8 mouse cellular contexts compared by ENCODE assay signal in genomic region chr4:103118888-103119228, GRCm38 (mm10). TPM values are rescaled to one million over a fixed set of nuclear protein-coding genes. Genes with fewer than 3 reads are reported as not detected.
DNase-seq lines count a peak whose midpoint lies in the region; ATAC-seq and TF ChIP-seq lines count a peak whose summit lies in the region.

No protein-coding gene starts in this region.

- H3K4me3 ChIP-seq in lung, adult 2 months (replicated peaks; ENCODE audit: extremely low read depth, low read depth, low read length): peak overlapping the region; percentile 31
- peak overlapping the region; percentile 92 for H3K4me3 ChIP-seq in embryonic facial prominence, embryonic 10.5 days
- peak overlapping the region; percentile 90 for H3K4me3 ChIP-seq in intestine, embryonic 14.5 days (ENCODE audit: low read depth, low read length)
- H3K4me3 ChIP-seq in neural tube, embryonic 12.5 days: peak overlapping the region; percentile 90

- H3K36me3 ChIP-seq in embryonic facial prominence, embryonic 10.5 days (replicated peaks): peaks cover 6% of the 10 kb centered on the region
- H3K36me3 ChIP-seq in intestine, embryonic 14.5 days (ENCODE audit: control insufficient read depth, insufficient read depth, low read length): peaks cover 9% of the 10 kb centered on the region
- no peaks in the 10 kb centered on the region for H3K36me3 ChIP-seq in neural tube, embryonic 12.5 days

- H3K4me2 ChIP-seq in intestine, embryonic 14.5 days (ENCODE audit: low read length): peak overlapping the region; percentile 69
- peak overlapping the region; percentile 67 for H3K4me2 ChIP-seq in neural tube, embryonic 12.5 days (replicated peaks)

- no peaks in the 10 kb centered on the region for H3K27me3 ChIP-seq in embryonic facial prominence, embryonic 10.5 days (replicated peaks; ENCODE audit: low read depth, poor library complexity, severe bottlenecking)
- H3K27me3 ChIP-seq in intestine, embryonic 14.5 days (replicated peaks; ENCODE audit: control insufficient read depth, insufficient read depth, low read length): no peaks in the 10 kb centered on the region
- no peaks in the 10 kb centered on the region for H3K27me3 ChIP-seq in neural tube, embryonic 12.5 days (replicated peaks)

- H3K9ac ChIP-seq in intestine, embryonic 14.5 days (ENCODE audit: low read length): peak overlapping the region; percentile 94
- H3K9ac ChIP-seq in neural tube, embryonic 12.5 days: peak overlapping the region; percentile 86

- no peak for ATAC-seq in intestine, embryonic 14.5 days (replicated peaks; ENCODE audit: low FRiP score, low TSS enrichment, low read depth)
- ATAC-seq in neural tube, embryonic 12.5 days (ENCODE audit: low FRiP score, low read depth): no peak

- H3K27ac ChIP-seq in embryonic facial prominence, embryonic 10.5 days (replicated peaks): peak overlapping the region; percentile 98
- H3K27ac ChIP-seq in intestine, embryonic 14.5 days (ENCODE audit: low read depth): peak overlapping the region; percentile 97
- H3K27ac ChIP-seq in neural tube, embryonic 12.5 days: no peak overlapping the region; the same call in 1 of the 2 replicates

- WGBS in lung, adult 2 months: 2% methylated on average over 15 of the region's 15 CpGs
- 1% methylated on average over 15 of the region's 15 CpGs for WGBS in embryonic facial prominence, embryonic 10.5 days
- 1% methylated on average over 15 of the region's 15 CpGs for WGBS in intestine, embryonic 14.5 days
- WGBS in neural tube, embryonic 12.5 days: 2% methylated on average over 15 of the region's 15 CpGs

- no peaks in the 10 kb centered on the region for H3K9me3 ChIP-seq in embryonic facial prominence, embryonic 10.5 days
- no peaks in the 10 kb centered on the region for H3K9me3 ChIP-seq in intestine, embryonic 14.5 days (ENCODE audit: control insufficient read depth, low read length)
- H3K9me3 ChIP-seq in neural tube, embryonic 12.5 days: no peaks in the 10 kb centered on the region

- no peak for TF ChIP-seq CTCF in lung, adult 2 months (IDR thresholded peaks at IDR 0.05; ENCODE audit: insufficient read depth, low read length)

- no peak for DNase-seq in lung, adult 2 months
- no peak for DNase-seq in lung, postnatal 14 days
- no peak for DNase-seq in embryonic facial prominence, embryonic 10.5 days (ENCODE audit: low spot score)
- peak; percentile 84 for DNase-seq in intestine, embryonic 14.5 days (ENCODE audit: low spot score)
- no peak for DNase-seq in thymus, postnatal 10 days (ENCODE audit: low spot score in 2 of 2)
- no peak for DNase-seq in adrenal gland, postnatal 4 days (ENCODE audit: low spot score in 2 of 2)
- no peak for DNase-seq in layer of hippocampus, adult 11-12 months (ENCODE audit: low spot score)

- H3K4me1 ChIP-seq in lung, adult 2 months (ENCODE audit: control insufficient read depth, insufficient read depth, low read length): peaks cover 12% of the 10 kb centered on the region
- peaks cover 37% of the 10 kb centered on the region for H3K4me1 ChIP-seq in embryonic facial prominence, embryonic 10.5 days
- H3K4me1 ChIP-seq in intestine, embryonic 14.5 days (replicated peaks; ENCODE audit: control insufficient read depth, insufficient read depth, low read length): peaks cover 27% of the 10 kb centered on the region
- H3K4me1 ChIP-seq in neural tube, embryonic 12.5 days: peaks cover 20% of the 10 kb centered on the region

- TF ChIP-seq POLR2A in lung, adult 2 months (IDR thresholded peaks at IDR 0.05; ENCODE audit: borderline replicate concordance, extremely low read depth, low read depth, low read length): no peak

RNA-seq across cellular contexts. Expression of gene Wdr78, which starts 4.5 kb away (rescaled TPM):
- 2.8 and 5.6 TPM in 2 replicates for polyA plus RNA-seq in lung, adult 2 months (2012; rRNA removed)
- polyA plus RNA-seq in embryonic facial prominence, embryonic 10.5 days (2016; fragmentation: Nextera tagmentation; extraction: Ambion mirVana): 4.2 and 4.7 TPM in 2 replicates
- 2.0 TPM in 2 replicates for polyA plus RNA-seq in intestine, embryonic 14.5 days (2014; fragmentation: Nextera tagmentation; extraction: Ambion mirVana)
- polyA plus RNA-seq in neural tube, embryonic 12.5 days (2016; fragmentation: Nextera tagmentation; extraction: Ambion mirVana): 4.9 and 5.9 TPM in 2 replicates
- 1 to 10 TPM; 3.3 to 5.3 TPM for total RNA-seq in adrenal gland, postnatal 4 days (2021)

RNA-seq across cellular contexts. Expression of gene Mier1, which starts 4.7 kb away (rescaled TPM):
- 9.5 and 13.9 TPM in 2 replicates for polyA plus RNA-seq in lung, adult 2 months (2012; rRNA removed)
- polyA plus RNA-seq in embryonic facial prominence, embryonic 10.5 days (2016; fragmentation: Nextera tagmentation; extraction: Ambion mirVana): 38.7 and 44.3 TPM in 2 replicates
- polyA plus RNA-seq in intestine, embryonic 14.5 days (2014; fragmentation: Nextera tagmentation; extraction: Ambion mirVana): 39.9 and 40.3 TPM in 2 replicates
- 33.6 and 40.3 TPM in 2 replicates for polyA plus RNA-seq in neural tube, embryonic 12.5 days (2016; fragmentation: Nextera tagmentation; extraction: Ambion mirVana)
- total RNA-seq in adrenal gland, postnatal 4 days (2021): 10 to 100 TPM; 79.9 to 82.0 TPM

Comparison
In these comparisons a context has a peak if more than half of its experiments do, and no peak if none do; other contexts are left out.
1. H3K4me3 ChIP-seq: peak in every context shown above with its lines; median percentile 92 in embryonic facial prominence, embryonic 10.5 days; 90 in intestine, embryonic 14.5 days; 90 in neural tube, embryonic 12.5 days; 31 in lung, adult 2 months.